Mouse (Mus musculus) forebrain, embryonic 13.5 days (tissue): Measurements from ENCODE around the gene Ttc39b. TPM values are rescaled to one million over a fixed set of nuclear protein-coding genes. Genes with fewer than 3 reads are reported as not detected.
A peak's percentile ranks its signal among the peaks of the same experiment; 100 is the strongest.

Source experiments
- ATAC-seq: fragments of 200-750 bp; cut with Nextera tagmentation; 2 replicates; pipeline ENCODE4 v1.8.0; 2017
- H3K27ac ChIP-seq: fragments of 300-500 bp; sonication (generic); 2 replicates; pipeline ENCODE4 v1.5.1; 2015; ENCODE audit warnings: inconsistent platforms, mild to moderate bottlenecking, moderate library complexity
- H3K27me3 ChIP-seq: fragments of 300-500 bp; sonication (generic); 2 replicates; pipeline ENCODE4 v1.6.1; 2015; ENCODE audit warnings: mild to moderate bottlenecking, inconsistent platforms
- H3K36me3 ChIP-seq: fragments of 300-500 bp; sonication (generic); 2 replicates; pipeline ENCODE4 v1.6.1; 2015; ENCODE audit warnings: mild to moderate bottlenecking, inconsistent platforms; ENCODE audit not compliant: poor library complexity, severe bottlenecking
- H3K4me1 ChIP-seq: fragments of 300-500 bp; sonication (generic); 2 replicates; pipeline ENCODE4 v1.6.1; 2015; ENCODE audit warnings: inconsistent platforms
- H3K4me2 ChIP-seq: fragments of 300-500 bp; sonication (generic); 2 replicates; pipeline ENCODE4 v1.6.1; 2015; ENCODE audit warnings: inconsistent platforms, mild to moderate bottlenecking, moderate library complexity
- H3K4me3 ChIP-seq: fragments of 300-500 bp; sonication (generic); 2 replicates; pipeline ENCODE4 v1.5.1; 2015; ENCODE audit warnings: mild to moderate bottlenecking, inconsistent platforms
- H3K9ac ChIP-seq: fragments of 300-500 bp; sonication (generic); 2 replicates; pipeline ENCODE4 v1.6.1; 2015; ENCODE audit warnings: mild to moderate bottlenecking, inconsistent platforms
- H3K9me3 ChIP-seq: fragments of 300-500 bp; sonication (generic); replicated peaks from 2 replicates; pipeline ENCODE4 v1.6.1; 2016; ENCODE audit warnings: inconsistent platforms
- WGBS: fragments of 180-500 bp; shearing (Covaris S2); methylation state at CpG from one replicate; pipeline ENCODE4 v1.1.7; 2015; 5-methylcytosine and 5-hydroxymethylcytosine counted together
- polyA plus RNA-seq: library from polyadenylated mRNA; unstranded; fragments of >200 nt; fragmentation: Nextera tagmentation; extraction: Ambion mirVana; gene quantifications from 2 replicates; pipeline ENCODE4 v1.2.1, GENCODE M21; 2015

The Ttc39b gene
- polyA plus RNA-seq, 1 experiment from 2014 or later: 12.8 TPM

DNA sequence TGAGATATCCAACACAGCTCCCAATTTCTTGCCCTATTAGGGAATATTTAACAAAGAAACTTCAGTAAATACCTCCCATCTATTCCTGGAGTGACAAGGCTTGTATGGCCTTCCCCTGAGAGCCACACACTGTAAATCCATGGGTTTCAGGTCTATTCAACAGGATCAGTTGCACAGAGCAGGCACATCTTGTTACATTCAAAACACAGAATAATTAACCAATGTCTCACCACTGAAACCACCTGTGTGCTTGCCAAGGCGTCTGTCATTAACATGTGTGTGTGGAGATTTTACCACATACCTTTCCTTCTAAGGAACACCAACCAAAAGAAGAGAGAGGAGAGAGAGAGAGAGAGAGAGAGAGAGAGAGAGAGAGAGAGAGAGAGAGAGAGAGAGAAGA, 136.7 kb downstream of the Ttc39b start:
- no peaks in the 10 kb centered on the region for H3K27me3 ChIP-seq
- no peak overlapping the region for H3K27ac ChIP-seq
- H3K9ac ChIP-seq: no peak overlapping the region
- WGBS: 67% methylated on average over 1 of the region's 1 CpGs
- H3K4me2 ChIP-seq: no peak overlapping the region
- no peaks in the 10 kb centered on the region for H3K36me3 ChIP-seq
- H3K9me3 ChIP-seq: no peaks in the 10 kb centered on the region
- no peak for ATAC-seq
- H3K4me1 ChIP-seq: peaks cover 29% of the 10 kb centered on the region
- H3K4me3 ChIP-seq: no peak overlapping the region

GRCm38 (mm10) chr4:83186448-83186847, 137.6 kb downstream of the Ttc39b start:
- Histone ChIP-seq H3K9me3 (no peaks in the 10 kb centered on the region), H3K4me2 (no peak overlapping the region), H3K36me3 (no peaks in the 10 kb centered on the region), H3K27me3 (no peaks in the 10 kb centered on the region), H3K9ac (no peak overlapping the region), H3K4me3 (no peak overlapping the region), H3K27ac (no peak overlapping the region), H3K4me1 (peaks cover 35% of the 10 kb centered on the region)
- ATAC-seq: no peak
- WGBS: 40% methylated on average over 6 of the region's 6 CpGs

DNA sequence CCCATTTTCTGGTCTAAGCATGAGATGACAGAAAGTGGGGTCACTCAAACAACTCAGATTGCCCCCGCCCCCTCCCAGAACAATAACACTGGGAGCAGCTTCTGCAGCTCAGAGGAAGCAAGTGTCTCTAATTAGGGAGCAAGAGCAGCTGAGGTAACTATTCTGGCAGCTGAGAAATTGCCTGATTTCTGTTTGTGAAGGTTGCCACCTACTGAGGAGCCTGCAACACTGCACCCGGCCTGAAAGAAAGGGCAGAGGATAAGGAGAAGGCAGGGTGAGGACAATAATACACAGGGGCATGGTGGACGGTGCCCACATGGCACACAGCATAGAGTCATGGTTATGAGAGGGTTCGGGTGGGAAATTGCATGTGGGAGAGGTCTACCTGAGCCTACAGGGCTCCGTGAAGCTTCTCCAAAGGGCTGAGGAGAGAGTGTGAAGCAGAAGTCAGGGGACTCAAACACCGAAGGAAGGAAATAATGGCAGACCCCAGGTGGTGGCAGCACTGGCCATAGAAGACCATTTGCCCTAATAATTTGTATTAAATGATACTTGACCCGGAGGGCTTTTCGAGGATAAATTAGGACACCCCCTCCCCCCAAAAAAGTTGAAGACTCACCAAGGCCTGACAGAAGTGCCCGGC, 140.6 kb downstream of the Ttc39b start:
- H3K4me1 ChIP-seq: peaks cover 35% of the 10 kb centered on the region
- ATAC-seq: peak; percentile 89
- no peak overlapping the region; the same call in 1 of the 2 replicates for H3K9ac ChIP-seq
- no peak overlapping the region for H3K4me3 ChIP-seq
- no peaks in the 10 kb centered on the region for H3K9me3 ChIP-seq
- H3K4me2 ChIP-seq: peak overlapping the region; percentile 16; the same call in 1 of the 2 replicates
- H3K27me3 ChIP-seq: no peaks in the 10 kb centered on the region
- peak overlapping the region; percentile 32; the same call in 1 of the 2 replicates for H3K27ac ChIP-seq
- WGBS: 26% methylated on average over 9 of the region's 9 CpGs
- no peaks in the 10 kb centered on the region for H3K36me3 ChIP-seq

- Histone ChIP-seq H3K9me3 (no peaks in the 10 kb centered on the region), H3K9ac (no peak overlapping the region), H3K4me3 (no peak overlapping the region), H3K4me2 (no peak overlapping the region), H3K4me1 (peaks cover 35% of the 10 kb centered on the region), H3K27ac (no peak overlapping the region; the same call in none of the 2 replicates), H3K36me3 (no peaks in the 10 kb centered on the region), H3K27me3 (no peaks in the 10 kb centered on the region)
- WGBS: 58% methylated on average over 8 of the region's 8 CpGs
- 0 out of 2 replicates have a peak, but pooled peaks have one; percentile 37 for ATAC-seq
Measured at GRCm38 (mm10) chr4:83182178-83183068, 141.6 kb downstream of the Ttc39b start.

DNA sequence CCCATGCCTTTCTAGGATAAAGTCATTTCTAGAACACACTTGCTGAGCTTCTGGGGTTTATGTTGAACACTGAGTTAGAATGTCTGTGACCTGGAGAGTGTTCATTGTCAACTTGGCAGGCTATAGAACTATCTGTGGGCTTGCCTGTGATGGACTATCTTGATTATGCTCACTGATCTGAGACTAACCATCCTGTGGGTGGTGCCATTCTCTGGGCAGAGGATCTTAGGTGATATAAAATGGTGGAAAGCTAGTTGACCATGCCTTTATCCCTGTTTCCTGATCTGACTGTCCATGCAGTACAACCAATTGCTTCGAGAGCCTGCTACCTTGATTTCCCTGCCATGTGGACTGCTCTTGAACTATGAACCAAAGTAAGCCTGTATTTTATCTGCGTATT, 146.6 kb downstream of the Ttc39b start:
- no peaks in the 10 kb centered on the region for H3K27me3 ChIP-seq
- H3K4me3 ChIP-seq: no peak overlapping the region
- no peak overlapping the region for H3K9ac ChIP-seq
- no peak overlapping the region for H3K4me2 ChIP-seq
- H3K27ac ChIP-seq: no peak overlapping the region
- H3K4me1 ChIP-seq: peaks cover 7% of the 10 kb centered on the region
- no peaks in the 10 kb centered on the region for H3K36me3 ChIP-seq
- no peak for ATAC-seq
- H3K9me3 ChIP-seq: no peaks in the 10 kb centered on the region
- WGBS: 91% methylated on average over 2 of the region's 2 CpGs

GRCm38 (mm10) chr4:83174946-83175345, 149.1 kb downstream of the Ttc39b start:
- 90% methylated on average over 8 of the region's 8 CpGs for WGBS
- Histone ChIP-seq H3K9me3 (no peaks in the 10 kb centered on the region), H3K27ac (no peak overlapping the region), H3K4me1 (peaks cover 11% of the 10 kb centered on the region), H3K4me3 (no peak overlapping the region), H3K36me3 (no peaks in the 10 kb centered on the region), H3K27me3 (no peaks in the 10 kb centered on the region), H3K4me2 (no peak overlapping the region), H3K9ac (no peak overlapping the region)
- ATAC-seq: no peak

GRCm38 (mm10) chr4:83172278-83172677, 151.8 kb downstream of the Ttc39b start:
- peak; percentile 67; the same call in 1 of the 2 replicates for ATAC-seq
- no peak overlapping the region for H3K4me2 ChIP-seq
- no peaks in the 10 kb centered on the region for H3K27me3 ChIP-seq
- no peaks in the 10 kb centered on the region for H3K9me3 ChIP-seq
- H3K4me1 ChIP-seq: peaks cover 16% of the 10 kb centered on the region
- no peaks in the 10 kb centered on the region for H3K36me3 ChIP-seq
- H3K9ac ChIP-seq: no peak overlapping the region
- 37% methylated on average over 3 of the region's 3 CpGs for WGBS
- no peak overlapping the region for H3K4me3 ChIP-seq
- H3K27ac ChIP-seq: no peak overlapping the region; the same call in 1 of the 2 replicates

DNA sequence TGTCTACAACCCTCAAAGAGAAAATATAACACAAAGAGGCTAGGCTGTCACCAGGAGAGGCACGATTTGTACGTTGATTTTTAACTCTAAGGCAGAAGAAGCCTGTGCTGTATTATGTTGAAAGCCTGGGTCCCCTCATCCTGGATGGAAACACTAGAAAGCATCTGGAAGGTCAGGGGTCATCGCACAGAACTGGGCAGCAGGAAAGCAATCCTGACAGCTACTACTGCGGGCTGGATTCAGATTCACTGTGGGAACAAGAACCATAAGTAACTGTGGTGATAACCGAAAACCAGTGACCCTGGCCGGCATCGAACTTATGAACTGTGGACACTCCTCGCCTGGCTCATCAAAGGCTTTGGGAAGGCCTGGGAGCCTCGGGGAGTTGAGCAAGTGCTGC, 153.3 kb downstream of the Ttc39b start:
- H3K27ac ChIP-seq: no peak overlapping the region
- no peaks in the 10 kb centered on the region for H3K36me3 ChIP-seq
- ATAC-seq: no peak
- H3K4me3 ChIP-seq: no peak overlapping the region
- H3K4me1 ChIP-seq: peaks cover 24% of the 10 kb centered on the region
- no peaks in the 10 kb centered on the region for H3K9me3 ChIP-seq
- H3K27me3 ChIP-seq: no peaks in the 10 kb centered on the region
- no peak overlapping the region for H3K9ac ChIP-seq
- H3K4me2 ChIP-seq: no peak overlapping the region
- 72% methylated on average over 9 of the region's 9 CpGs for WGBS

Other genes starting within 250 kb of the Ttc39b start
- 90.3 and 93.4 TPM in 2 replicates for gene Snapc3, start 93.5 kb upstream of the Ttc39b start, polyA plus RNA-seq
- 345 and 371 TPM in 2 replicates for gene Psip1, start 162.2 kb upstream of the Ttc39b start, polyA plus RNA-seq
- gene Ccdc171, start 201.3 kb upstream of the Ttc39b start, polyA plus RNA-seq: 5.5 and 5.7 TPM in 2 replicates